Mouse (Mus musculus): ENCODE results near the gene Col4a3.

DNA sequence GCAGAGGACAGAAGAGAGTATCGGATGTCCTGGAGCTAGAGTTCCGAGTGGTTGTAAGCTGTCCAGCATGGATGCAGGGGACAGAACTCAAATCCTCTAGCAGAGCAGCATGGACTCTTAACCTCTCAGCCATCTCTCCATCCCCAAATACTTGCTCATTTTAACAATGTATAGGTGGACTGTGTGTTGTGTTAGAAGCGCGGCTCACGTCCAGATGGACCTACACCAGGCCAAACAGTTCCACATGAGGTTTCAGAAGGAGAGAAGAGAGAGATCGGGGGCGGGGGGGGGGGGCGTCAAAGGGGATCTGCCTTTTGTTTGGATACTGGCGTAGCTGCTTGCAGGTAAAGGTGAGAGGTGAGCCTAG, 48.5 kb downstream of the Col4a3 start:
- no peak for TF ChIP-seq CTCF (IDR thresholded peaks at IDR 0.05; ENCODE audit: borderline replicate concordance, insufficient read depth, low read length)
- no peak for TF ChIP-seq POLR2A (IDR thresholded peaks at IDR 0.05; ENCODE audit: low read depth, low read length)

Measured in embryonic fibroblast, embryonic 13.5 days (primary cell).